Mouse (Mus musculus) left cerebral cortex, adult 11 months (tissue): ENCODE results near the gene Ssbp2.

Source experiments
- DNase-seq: peaks from one replicate; pipeline ENCODE4 v3.0.0; 2022; ENCODE audit warnings: low spot score

Ssbp2 gene

DNA sequence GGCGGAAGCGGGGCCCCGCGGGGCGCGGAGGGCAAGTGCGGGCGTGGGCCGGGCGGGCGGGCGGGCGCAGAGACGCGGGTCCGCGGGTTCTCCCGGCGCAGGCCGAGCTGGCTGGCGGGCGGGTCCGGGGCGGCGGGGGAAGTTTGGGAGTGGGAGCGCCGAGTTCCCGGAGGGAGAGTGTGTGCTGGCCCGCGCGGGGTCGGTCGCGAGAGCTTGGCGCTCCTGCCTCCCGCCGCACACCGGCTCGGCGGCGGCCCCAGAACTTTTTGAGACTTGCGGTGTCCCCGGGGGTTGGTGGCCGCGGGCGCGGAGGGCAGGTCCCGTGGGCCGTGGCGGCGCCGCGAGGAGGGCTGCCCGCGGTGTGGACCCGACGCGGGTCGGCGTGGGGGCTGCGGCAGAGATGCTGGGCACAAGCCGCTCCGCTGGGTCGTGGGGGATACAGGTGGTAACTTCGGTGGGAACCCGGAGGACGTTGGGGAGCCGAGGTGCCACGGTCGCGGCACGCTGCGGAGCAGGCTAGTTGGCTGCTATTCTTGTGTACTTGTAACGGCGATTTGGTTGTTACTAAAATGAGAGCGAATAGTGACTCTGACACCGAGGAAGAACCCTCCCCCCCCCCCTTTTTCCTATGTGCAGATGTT lies 1.7 kb downstream of the Ssbp2 start:
- no peak for DNase-seq

GRCm38 (mm10) chr13:91462395-91462794 lies 2.3 kb downstream of the Ssbp2 start:
- no peak for DNase-seq

DNA sequence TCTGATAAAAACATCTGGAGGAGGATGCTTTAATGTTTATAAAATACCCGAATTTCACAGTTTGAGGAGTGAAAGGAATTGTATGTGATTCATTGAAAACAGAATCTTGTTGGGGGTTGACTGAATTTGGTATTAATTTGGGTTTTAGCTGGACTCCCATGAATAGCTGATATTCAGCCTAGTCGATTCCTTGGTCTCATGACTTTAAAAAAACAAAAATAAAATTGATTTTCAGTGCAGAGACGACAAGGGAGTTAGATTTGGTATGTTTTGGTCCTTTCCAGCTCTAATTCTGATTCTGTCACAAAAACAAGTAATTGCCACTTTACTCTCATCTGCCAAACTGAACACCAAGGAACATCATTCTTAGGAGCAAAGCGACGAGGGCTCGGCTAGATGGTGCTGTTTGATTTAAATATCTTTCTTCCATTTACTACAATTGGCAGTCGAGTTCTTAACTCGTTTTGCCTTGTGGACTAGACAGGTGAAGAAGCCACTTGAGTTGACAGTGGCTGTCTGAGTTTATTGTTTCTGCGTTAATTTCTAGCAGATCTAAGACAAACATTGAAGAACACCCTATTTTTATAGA lies 2.9 kb downstream of the Ssbp2 start:
- no peak for DNase-seq

DNA sequence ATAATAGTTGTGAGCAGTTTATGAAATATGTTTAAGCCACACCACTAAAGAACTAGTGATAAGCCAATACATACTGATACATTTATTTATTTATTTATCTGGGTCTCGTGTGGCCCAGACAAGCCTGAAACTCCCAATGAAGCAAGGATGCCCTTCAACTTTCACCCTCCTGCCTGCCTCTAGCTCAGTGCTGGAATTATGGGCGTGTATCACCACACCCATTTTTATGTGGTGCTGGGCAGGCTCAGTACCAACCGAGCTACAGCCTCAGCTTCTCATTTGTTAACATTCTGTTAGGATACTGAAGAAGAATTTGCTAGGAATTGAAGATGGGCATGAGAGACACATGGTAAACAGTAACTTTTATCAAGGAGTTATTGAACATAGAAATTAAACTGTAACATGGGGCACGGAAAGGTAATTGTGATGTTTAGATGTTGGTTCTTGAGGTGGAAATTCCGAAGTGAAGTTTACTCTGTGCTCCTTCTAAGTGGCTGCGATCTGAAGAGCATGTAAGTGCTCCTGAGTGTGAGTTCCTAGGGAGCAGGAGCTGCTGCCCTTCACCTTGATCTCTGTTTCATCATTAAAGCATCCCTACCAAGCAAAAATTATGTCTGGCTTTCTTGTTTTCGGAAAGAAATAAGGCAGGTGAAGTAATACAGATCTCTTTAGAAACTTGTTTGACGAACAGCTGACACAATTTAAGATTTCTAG lies 5.1 kb downstream of the Ssbp2 start:
- no peak for DNase-seq

DNA sequence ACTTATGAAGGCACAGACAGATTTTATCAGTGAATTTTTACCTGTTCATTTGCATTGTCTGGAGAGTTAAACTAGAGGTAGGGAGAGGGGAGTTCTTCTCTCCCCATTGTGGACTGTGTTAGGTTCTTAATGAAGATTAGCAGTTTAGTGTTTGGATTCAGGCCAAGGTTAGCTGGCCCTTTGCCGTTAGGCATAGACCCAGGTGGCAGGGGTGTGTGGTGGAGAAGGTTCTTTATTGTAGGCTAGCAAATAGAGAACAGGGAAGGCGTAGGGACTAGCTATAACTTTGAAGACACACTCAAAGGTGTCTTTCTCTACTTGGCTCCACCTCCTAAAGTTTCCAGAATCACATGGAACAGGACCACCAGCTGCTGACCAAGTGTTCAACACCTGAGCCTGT lies 11.5 kb downstream of the Ssbp2 start:
- no peak for DNase-seq

GRCm38 (mm10) chr13:91471980-91472379 lies 11.9 kb downstream of the Ssbp2 start:
- DNase-seq: no peak

- no peak for DNase-seq
These were observed 13.4 kb downstream of the Ssbp2 start for GRCm38 (mm10) chr13:91473527-91473926.

DNA sequence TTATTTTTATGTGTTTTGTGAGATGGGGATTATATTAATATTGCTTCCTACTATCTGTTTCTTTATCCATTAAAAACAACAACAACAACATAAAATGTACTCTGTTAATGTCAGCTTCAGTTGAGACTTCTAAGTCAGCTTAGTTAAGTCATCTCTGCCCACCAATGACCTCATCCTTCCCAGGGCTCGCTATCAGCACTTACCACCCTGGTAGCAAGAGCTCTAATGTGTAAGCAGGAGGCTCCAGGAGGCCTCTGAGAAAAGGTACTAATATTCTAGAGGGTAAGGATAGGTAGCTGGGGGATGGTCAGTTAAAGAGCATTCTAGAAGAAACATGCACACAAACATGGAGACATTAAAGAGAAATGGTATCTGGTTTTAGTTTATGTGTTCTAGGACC lies 13.9 kb downstream of the Ssbp2 start:
- no peak for DNase-seq

- no peak for DNase-seq
These were observed 15.8 kb downstream of the Ssbp2 start for GRCm38 (mm10) chr13:91475888-91476287.

DNA sequence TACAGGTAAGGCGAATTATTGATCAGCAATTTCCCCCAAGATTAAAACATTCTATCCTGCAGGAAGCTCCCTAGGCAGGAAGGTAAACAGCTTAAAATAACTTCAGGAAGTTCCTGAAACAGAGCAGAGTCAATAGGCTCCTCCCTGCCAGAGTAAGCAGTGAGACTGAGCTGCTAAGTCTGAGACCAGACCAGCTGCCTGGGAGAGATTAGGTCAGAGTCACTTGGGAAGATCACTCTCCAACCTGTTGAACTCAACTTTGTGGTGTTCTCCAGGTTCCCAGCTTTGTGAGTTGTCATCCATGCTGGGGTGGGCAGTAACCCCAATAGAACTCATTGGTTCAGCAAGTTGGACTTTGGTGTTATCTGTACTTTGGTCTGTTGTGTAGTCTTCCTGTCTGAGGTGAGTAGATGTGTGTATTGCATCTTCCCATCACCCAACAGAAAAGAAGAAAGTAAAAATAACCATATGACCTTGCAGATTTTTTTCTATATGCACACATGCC lies 16.6 kb downstream of the Ssbp2 start:
- no peak for DNase-seq

- peak; percentile 39 for DNase-seq
These were observed 17.9 kb downstream of the Ssbp2 start for GRCm38 (mm10) chr13:91478011-91478410.

DNA sequence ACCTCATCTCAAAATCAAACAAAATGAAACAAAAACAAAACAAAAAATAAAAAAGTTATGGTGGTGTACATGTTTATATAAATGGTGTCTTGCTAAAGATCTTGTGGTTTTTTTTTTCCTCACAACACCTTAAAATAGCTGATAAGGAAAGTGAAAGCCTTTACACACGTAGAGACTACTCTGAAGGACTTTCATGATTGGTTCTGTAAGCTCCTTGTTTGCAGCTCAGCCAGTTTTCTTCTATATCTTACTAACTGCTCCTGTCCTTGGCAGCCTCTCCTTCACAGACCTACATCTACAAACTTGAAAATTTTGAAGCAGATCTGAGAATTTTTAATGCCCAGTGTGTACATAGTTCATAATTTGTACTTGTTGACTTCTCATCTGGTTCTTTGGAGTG lies 24.2 kb downstream of the Ssbp2 start:
- no peak for DNase-seq

DNA sequence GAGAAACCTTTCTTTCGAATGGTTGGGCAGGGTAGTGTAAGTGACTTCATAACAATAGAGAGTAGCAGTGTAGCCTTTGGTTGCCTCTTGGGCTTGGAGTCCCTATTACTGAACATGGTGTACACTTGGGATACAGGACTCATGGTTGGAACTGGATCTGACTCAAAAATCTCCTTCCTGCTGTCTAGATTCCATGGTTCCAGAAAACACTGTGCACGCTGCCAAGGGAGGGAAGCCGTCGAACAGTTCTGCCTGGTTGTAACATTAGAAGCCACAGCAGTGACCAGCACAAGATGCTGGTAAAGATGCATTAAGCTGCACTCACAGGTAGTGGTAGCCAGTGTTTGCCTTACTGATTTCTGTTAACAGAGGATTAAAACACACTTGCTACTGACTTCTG lies 32.0 kb downstream of the Ssbp2 start:
- no peak for DNase-seq

DNA sequence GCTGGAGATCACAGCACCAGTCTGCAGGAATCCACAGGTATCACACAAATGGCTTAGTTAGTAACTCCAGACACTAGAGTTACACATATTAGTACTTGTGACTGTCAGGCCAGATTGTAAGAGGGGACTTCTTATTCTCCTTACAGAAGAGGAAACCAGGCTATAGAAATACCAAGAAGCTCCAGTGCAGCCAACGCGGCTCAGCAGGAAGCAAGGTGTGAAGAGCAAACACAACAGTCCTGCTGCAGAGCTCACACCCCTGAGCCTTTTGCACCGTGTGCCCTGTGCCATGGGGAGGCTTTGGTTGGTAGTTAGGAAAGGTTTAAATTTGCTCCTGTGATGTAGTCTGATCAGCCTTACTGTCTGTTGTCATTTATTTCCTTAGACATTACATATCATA lies 37.0 kb downstream of the Ssbp2 start:
- DNase-seq: no peak

DNA sequence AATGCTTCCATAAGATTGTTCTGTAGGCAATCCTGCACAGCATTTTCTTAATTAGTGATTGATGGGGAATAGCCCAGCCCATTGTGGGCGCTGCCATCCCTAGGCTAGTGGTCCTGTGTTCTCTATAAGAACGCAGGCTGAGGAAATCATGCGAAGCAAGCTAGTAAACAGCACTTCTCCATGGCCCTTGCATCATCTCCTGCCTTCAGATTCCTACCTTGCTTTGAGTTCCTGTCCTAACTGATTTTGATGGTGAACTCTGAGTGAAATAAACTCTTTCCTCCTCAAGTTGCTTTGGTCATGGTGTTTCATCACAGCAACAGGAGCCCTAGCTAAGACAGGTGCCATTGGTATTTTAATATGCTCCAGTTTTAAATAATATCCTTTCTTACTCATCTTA lies 41.7 kb downstream of the Ssbp2 start:
- no peak for DNase-seq

DNA sequence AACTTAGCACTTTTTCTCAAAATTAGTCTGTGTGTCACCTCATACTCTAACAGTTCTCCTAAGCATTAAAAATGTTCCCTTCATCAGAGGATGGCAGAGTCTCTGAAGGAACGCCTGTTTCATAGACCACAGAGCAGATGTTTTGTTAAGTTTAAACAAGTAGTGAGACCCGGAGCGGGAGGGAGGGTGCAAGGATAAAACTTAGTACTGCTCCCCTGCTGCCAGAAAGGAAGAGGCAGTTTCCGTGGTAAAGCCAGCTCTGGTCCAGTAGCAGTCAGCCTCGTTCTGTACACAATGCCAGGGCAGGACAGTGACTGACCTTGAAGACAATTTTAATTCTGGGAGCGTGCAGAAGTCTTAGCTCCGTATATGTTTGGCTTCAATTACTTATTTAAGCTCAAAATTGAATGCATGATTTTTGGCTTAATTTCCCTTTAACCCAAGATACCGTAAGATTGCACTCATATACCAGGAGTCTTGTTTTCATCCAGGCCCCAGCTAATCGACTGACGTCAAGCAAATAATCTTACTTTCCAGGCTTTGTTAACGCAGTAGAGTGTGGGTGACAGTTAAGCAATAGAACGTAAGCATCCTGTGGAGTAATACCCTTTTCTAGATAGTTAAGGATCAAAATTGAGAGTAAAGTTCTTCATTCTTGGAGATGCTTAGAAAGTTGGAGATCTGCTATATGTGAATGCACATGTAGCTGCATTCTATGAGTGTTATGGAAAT lies 42.7 kb downstream of the Ssbp2 start:
- DNase-seq: no peak

GRCm38 (mm10) chr13:91508991-91509390 lies 48.9 kb downstream of the Ssbp2 start:
- no peak for DNase-seq

GRCm38 (mm10) chr13:91509467-91509866 lies 49.4 kb downstream of the Ssbp2 start:
- DNase-seq: no peak

DNA sequence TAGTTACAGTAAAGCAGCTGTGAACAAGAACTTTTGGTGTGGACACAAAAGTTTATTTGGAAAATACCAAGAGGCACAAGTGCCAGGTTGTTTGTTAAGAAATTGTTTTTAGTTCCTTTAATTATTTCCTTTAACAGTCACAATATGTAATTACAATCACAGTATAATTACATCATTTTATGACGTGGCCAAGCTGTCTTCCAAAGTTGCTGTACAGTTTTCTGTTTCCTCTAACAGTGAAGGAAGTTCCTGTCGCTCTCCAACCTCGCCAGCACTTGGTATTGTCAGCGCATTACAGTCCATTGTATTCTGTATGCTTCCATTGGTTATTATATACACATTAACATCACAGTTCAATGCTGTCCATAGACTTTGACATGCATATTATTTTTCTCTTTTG lies 54.9 kb downstream of the Ssbp2 start:
- DNase-seq: no peak

DNA sequence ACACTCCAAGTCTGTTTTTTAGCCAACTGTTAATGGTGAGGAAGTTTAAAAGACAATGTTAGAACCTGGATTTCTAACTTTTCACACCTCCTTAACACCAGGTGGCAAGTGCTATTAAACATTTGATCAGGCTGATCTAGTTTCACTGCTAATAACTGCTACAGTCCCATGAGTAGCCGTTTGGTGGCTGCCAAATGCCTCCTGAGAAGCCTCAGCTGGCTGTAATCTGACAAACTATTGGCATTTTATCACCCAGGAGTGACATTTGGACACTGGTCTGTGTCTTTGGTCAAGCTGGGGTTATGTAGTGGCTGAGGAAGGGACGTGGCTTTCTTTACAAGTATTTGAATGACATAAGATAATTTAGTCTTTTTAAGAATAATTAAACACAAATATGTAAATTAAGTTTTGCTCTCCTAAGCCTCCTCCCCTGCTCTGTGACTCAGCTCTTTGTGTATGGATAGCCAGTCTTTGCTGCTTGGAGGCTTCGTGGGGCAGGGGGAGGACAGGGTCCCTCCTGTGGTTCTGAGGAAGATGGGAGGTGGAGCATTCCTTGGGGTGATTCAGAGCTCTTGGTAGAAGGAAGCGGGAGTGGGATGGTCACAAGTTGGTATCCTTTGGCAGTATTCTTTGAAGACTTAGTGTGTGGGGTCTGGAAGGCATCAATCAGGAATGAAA lies 60.1 kb downstream of the Ssbp2 start:
- no peak for DNase-seq

DNA sequence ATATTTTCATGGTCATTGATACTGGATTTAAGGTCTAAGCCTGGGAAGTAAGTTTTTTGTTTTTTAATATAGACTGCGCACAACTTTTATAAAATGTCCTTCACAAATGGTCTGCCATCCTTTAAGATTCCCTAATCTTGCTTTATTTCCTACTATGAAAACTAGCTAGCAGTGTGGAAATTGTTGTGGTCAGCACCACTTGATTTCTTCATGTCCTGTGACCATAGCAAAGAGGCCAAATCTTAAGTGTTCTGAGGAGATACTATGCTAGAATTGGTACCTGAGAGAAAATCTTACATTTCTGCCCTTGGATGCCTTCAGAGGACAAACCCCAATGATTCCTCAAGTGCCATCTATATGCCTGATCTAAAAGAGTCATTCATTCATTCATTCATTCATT lies 60.9 kb downstream of the Ssbp2 start:
- DNase-seq: no peak

- no peak for DNase-seq
These were observed 66.0 kb downstream of the Ssbp2 start for GRCm38 (mm10) chr13:91526058-91526457.
